Mouse (Mus musculus): ENCODE results near the gene Abhd16b.

Abhd16b gene

DNA sequence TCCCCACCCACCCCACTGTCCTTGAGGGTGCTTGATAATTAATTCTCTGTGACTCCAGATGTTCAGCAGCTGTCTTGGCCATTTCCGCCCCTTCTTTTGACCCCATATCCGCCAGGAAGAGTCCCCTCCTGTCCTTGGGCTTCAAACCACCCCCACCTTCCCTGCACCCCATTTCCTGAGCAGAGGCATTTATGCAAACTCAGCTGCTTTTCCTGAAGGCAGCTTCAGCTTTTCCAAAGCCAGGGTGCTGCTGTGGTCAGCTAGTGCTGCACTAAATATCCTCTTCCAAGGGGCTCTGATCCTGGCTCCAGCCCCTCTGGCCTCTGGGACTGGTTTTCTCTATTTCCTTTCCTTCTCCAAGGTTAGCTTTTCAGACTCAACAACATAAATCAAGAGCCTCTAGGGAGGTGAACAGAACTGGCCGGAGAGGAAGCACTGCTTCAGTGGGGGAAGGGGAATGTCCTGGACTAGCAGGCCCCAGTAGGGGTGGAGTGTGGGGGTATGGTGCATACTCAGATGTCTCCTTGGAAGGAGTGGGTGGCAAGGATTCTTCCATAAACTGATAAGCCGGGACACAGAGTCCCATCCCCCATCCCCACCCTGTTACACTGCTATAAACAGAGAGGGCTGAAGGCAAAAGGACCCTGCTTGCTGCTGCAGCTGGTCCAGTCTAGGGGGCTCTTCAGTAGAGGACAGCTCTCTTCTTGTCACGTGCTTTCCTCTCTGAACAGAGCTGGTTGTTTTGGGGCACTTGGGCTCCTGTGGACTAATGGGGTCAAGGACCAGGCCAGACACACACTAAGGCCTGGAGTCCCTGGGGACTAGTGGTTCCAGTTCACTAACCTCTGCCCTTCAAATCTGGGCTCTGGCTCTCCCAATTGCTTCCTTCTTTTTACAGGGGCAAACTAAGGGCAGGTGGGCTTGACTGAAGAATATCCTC is 5.4 kb upstream of the Abhd16b start:
- DNase-seq (ENCODE audit: low spot score): no peak

GRCm38 (mm10) chr2:181491432-181492205 is 1.4 kb upstream of the Abhd16b start:
- peak; percentile 73 for DNase-seq (ENCODE audit: low spot score)

- DNase-seq (ENCODE audit: low spot score): no peak
Observed at GRCm38 (mm10) chr2:181492206-181492605, 800 bp upstream of the Abhd16b start.

- no peak for DNase-seq (ENCODE audit: low spot score)
Observed at GRCm38 (mm10) chr2:181494266-181494945, 1.4 kb downstream of the Abhd16b start.

DNA sequence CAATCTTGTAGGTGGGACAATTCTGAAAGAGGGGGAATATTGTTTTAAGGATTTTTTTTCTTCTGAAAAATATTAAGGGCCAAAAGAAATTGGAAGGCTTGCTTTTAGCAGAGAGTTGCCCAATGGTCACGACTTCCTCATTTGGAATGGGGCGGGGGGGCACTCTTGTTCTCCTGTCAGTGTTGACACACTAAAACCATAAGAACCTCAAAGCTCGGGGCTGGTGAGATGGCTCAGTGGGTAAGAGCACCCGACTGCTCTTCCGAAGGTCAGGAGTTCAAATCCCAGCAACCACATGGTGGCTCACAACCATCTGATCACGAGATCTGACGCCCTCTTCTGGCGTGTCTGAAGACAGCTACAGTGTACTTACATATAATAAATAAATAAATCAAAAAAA is 2.8 kb downstream of the Abhd16b start:
- DNase-seq (ENCODE audit: low spot score): peak; percentile 12

- DNase-seq (ENCODE audit: low spot score): peak; percentile 52
Observed at GRCm38 (mm10) chr2:181496281-181496680, 3.3 kb downstream of the Abhd16b start.

- peak; percentile 80 for DNase-seq (ENCODE audit: low spot score)
Observed at GRCm38 (mm10) chr2:181496831-181497547, 4.0 kb downstream of the Abhd16b start, which contains the start of gene Tpd52l2. Gene Tpd52l2 (plus strand): TSS chr2:181497142.

- peak; percentile 68 for DNase-seq (ENCODE audit: low spot score)
Observed at GRCm38 (mm10) chr2:181497548-181497875, 4.5 kb downstream of the Abhd16b start.

GRCm38 (mm10) chr2:181498644-181499043 is 5.6 kb downstream of the Abhd16b start:
- DNase-seq (ENCODE audit: low spot score): no peak

GRCm38 (mm10) chr2:181509191-181509590 is 16.2 kb downstream of the Abhd16b start:
- no peak for DNase-seq (ENCODE audit: low spot score)

- no peak for DNase-seq (ENCODE audit: low spot score)
Observed at GRCm38 (mm10) chr2:181511231-181511630, 18.2 kb downstream of the Abhd16b start.

- DNase-seq (ENCODE audit: low spot score): no peak
Observed at GRCm38 (mm10) chr2:181519201-181519600, 26.2 kb downstream of the Abhd16b start.

DNA sequence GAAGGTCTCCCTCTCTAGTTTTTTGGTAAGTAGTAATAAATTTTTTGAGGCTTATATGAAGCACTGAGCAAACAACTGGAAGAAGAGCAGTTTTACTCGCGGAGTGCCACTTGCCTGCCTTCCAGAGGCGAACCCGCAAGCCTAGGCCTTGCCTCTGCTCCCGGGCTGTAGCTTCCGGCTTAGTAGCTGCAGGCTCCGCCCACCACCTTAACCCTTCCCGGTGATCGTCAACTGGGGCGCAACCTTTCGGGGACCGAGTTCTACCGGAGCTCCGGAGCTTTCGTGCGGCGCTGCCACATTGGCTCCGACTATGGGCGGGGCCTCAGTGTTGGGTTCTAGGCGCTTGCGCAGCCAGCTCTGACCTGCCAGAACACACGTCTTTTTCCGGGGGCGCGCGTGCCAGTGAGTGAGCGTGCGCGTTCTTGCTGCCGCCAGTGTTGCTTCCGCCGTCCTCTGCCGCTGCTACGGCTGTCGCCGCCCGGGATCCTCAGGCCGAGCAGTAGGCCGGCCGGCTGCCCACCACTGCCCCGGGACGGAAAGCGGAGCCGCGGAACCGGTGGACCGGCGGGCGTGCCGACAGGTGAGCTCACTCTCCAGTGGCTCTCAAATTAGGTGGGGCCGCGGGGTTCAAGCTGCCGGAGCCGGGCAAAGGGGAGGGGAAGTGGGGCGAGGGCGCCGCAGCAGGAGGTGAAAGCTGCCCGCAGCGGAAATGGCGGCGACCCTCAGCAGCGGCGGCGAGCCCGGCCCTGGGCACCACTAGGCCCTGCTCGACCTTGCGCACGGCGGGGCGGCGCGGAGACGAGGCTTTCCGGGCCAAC is 27.3 kb downstream of the Abhd16b start, which contains the start of gene Dnajc5:
TSS of gene Dnajc5 (plus strand) at position 368 of the 818 bp plus-strand sequence.
- DNase-seq (ENCODE audit: low spot score): peak; percentile 94

DNA sequence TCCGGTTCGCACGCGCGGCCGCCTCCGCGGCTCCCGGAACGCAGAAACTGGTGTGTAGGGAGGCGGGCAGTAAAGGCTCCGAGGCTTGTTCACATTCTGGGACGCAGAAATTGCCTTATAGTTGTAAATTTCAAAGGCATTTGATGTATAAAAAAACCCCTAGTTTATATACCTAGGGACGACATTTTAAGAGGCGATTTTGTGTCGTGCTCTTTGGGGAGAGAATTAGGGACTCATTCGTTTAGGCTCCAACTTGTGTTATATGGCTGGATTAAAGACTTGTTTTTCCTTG is 27.9 kb downstream of the Abhd16b start:
- no peak for DNase-seq (ENCODE audit: low spot score)

DNA sequence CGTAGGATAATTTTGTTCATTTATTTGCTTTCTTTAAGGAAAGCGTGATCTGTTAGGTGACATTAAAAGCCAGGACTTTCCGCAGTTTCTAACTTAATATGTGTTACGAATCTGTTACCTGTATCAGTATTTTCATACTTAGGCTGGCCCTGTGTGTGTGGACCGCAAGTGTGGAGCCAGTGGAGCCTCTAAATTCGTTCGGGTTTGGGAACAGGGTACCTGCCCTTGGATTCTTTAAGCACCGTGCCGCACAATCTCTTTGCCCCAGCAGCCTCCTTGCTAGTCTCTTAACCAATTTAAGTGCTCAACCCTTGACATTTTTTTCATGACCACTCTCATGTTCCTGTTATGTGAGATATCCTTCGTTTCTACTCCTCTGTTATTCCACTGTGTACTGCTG is 28.5 kb downstream of the Abhd16b start:
- DNase-seq (ENCODE audit: low spot score): no peak

DNA sequence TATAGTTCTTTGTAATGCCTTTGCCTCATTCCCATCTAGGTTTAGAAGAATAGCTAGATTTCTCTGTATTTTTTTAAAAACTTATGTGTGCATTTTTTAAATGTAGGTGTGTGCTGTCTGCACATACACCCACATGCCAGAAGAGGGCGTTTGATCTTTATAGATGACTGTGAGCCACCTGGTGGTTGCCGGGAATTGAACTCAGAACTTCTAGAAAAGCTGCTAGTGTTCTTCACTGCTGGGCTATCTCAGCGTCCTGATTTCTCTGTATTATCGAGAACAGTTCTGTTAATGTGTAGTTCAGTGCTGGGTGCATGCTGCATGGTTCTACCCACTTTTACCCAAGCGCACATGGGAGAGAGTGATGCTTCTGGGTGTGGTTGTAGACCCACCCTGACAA is 29.8 kb downstream of the Abhd16b start:
- DNase-seq (ENCODE audit: low spot score): peak; percentile 42

- DNase-seq (ENCODE audit: low spot score): no peak
Observed at GRCm38 (mm10) chr2:181525526-181525925, 32.5 kb downstream of the Abhd16b start.

- no peak for DNase-seq (ENCODE audit: low spot score)
Observed at GRCm38 (mm10) chr2:181529076-181529475, 36.1 kb downstream of the Abhd16b start.

GRCm38 (mm10) chr2:181532589-181532988 is 39.6 kb downstream of the Abhd16b start:
- no peak for DNase-seq (ENCODE audit: low spot score)

- DNase-seq (ENCODE audit: low spot score): no peak
Observed at GRCm38 (mm10) chr2:181536410-181536809, 43.4 kb downstream of the Abhd16b start.

DNA sequence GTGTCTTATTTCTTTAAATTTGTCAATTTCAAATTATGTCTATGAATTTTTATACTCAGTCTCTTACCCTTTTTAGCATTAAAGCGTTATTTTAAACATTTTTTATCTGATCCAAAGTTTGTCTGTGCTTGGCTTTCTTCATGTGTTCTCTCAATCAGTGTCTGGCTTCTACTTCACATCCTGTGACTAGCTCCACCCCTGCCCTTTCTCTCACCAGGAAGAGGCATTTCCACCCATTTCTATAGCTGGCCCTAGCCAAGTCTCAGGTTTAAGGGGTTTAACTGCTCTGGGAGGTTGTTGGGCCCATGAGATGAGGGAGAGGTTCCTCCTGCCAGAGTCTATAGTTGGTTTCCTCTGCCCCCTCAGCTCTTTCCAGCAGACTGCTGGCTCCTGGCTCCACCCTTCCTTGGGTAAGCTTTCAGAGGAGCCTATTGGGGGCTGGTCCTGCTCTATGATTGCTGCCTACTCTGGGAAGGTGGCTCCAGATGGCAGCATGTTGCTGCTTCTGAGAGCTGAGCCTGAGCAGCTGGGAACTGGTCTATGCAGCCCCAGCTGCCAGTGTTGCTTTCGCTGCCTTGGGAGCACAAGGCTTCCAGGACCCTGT is 44.5 kb downstream of the Abhd16b start:
- DNase-seq (ENCODE audit: low spot score): no peak
